Mouse (Mus musculus) embryo, embryonic 9.5 days (tissue): ENCODE measurements around the gene Zfp672.

Experiments
- DNase-seq: peaks from one replicate; pipeline ENCODE4 v3.0.0-alpha.2; 2017; ENCODE audit errors: extremely low spot score

Gene Zfp672

DNA sequence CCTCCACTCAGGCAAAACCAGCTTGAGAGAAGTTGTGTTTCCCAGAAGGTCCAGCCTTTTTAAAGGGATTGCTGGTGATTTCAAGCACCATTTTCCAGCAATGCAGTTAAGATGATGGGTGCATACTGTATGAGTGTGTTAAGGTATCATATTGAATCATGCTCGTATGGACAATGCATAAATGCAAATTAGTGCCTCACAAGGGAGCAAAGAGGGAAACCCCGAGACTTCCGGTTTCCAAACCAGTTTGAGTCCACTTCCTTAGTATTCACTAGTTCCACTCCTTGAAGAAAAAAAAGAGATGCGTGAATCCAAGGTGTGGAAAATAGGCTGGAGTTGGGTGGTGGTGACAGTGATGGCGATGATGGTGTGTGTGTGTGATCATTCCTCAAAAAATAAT lies 47.6 kb downstream of the Zfp672 start:
- DNase-seq, result no peak

DNA sequence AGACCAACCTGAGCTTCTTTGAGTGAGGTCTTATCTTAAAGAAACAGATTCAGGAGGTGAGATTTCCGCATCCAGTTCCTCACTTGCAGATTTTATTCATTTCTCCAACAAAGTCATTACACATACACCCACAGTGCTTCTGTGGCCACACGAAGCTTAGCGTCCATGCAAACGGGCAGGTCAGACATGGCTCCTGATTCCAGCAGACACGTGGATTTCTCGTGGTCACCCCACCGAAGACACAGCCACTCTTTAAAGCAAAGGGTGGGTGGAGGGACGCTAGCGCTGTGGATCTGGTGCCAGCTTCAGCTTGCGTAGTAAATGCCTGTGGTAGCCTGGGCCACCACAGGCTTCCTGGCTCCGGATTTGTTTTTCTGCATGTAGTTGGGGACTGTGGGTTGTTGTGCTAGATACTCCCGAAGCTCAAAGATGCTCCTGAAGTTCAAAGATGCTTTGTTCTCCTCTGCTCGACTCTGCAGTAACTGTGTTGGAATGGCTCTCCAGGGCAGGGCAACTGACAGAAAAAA lies 48.1 kb downstream of the Zfp672 start:
- no peak for DNase-seq

DNA sequence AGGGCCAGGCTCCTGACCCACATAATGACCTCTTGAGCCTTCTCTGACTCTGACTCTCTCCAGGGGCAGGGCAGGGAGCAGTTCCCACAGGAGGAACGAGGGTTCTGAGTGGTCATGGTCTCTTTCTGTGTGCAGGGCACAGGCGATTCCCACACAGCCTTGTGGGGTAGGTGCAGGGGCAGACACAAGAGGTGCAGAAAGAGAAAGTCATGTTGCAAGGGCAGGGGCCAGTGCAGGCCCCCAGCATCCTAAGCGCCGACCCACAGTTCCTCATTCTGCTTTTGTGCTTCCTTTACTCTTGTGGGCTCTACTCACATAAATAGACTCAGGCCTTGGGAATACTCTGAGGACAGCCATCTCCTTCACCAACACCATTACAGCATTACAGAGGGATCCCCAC lies 54.4 kb downstream of the Zfp672 start:
- DNase-seq, result no peak

DNA sequence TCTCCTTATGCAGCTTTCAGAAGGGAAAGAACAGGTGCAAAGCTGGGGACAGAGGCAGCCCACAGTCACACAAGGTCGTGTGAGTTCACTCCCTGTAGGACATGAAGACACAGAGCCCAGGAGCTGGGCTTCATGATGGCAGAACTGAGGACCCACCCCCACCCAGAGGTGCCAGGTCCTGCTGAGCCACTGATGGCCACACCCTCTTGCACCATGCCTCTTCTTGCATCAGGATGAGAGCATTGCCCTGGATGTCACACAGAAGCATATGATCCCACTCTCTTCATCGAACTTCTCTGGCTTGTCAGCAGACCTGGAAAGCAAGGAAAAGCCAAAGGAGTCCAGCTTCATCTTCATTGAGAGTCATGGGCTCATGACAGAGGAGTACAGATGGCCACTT lies 55.6 kb downstream of the Zfp672 start, which contains the start of gene 4930438A08Rik:
TSS of gene 4930438A08Rik (plus strand) at position 228 of the 400 bp plus-strand sequence.
- DNase-seq, result no peak

DNA sequence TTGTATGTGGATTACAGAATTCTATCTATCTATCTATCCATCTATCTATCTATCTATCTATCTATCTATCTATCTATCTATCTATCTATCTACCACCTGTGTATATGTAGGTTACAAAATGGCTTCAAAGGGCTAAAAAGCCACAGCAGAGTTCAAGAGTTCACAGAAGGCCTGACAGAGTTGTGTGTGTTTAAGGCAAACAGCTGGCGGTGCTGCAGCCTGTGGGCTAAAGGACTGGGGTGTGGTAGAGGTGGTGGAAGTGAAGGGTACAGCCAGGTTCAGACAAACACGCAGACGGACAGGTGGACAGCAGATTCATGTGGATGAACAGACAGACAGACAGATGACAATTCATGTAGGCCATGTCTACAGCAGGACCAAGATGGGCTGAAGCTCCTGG lies 61.9 kb downstream of the Zfp672 start:
- DNase-seq, result no peak
